Mouse (Mus musculus) lung, postnatal 0 days (tissue): ENCODE measurements around the gene Il11.

Experiments used
- CTCF ChIP-seq: IDR thresholded peaks from 2 replicates; pipeline ENCODE4 v1.5.1; 2016; ENCODE audit warnings: antibody characterized with exemption, mild to moderate bottlenecking
- EP300 ChIP-seq: IDR thresholded peaks from 2 replicates; pipeline ENCODE4 v1.6.1; 2016; ENCODE audit warnings: antibody characterized with exemption, mild to moderate bottlenecking, control low read depth

- TF ChIP-seq CTCF (no peak), EP300 (peak; percentile 43; the same call in 1 of the 2 replicates)
Observed at GRCm38 (mm10) chr7:4792278-4793212, 9.9 kb upstream of the Il11 start, which contains the start of gene Rpl28.
